Mouse (Mus musculus): ENCODE results near the gene 0610030E20Rik.
A peak's percentile ranks its signal among the peaks of the same experiment; 100 is the strongest.

0610030E20Rik gene

GRCm38 (mm10) chr6:72389471-72389940 lies 42.4 kb downstream of the 0610030E20Rik start:
- no peak for DNase-seq (ENCODE audit: extremely low read depth, insufficient read length, low spot score)

DNA sequence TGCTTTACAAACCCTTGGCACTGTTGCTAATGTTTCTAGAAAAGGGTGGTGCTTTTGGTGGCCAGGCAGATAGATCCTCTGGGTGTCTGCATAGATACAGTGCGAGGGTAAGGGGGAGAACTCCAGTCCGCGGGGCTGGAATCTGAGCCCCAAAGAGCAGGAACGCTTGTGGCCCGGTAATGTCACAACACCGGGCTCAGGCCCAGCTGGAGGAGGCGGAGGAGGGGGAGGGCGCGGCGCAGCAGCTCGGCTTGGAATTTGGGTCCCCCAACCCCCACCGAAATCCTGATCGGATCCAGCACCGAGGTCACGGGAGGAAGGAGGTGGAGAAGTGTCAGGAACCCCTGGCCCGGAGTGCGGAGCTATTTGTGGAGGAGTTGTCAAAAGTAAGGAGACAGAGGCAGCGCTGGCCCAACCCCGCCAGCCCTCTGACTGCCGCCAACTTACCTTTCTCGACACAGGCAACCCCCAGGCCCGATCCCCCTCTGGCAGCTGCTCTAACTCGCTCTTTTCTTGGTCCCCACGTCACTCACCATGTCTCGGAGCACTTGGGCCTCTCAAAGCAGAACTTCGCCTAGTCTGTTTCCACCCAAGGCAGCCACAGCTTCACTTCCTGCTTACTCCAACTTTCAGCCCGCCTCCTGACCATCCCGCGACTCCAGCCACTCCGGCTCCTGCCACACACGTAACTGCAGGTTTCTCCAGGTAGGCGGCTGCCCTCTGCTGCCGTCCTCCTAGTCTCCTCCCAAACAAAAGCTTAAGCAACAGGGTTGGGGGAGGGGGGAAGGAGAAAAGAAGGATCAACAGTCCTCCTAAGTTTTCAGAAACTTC lies 43.0 kb downstream of the 0610030E20Rik start, which contains the start of gene Vamp8:
TSS of gene Vamp8 (minus strand) at position 763 of the 831 bp plus-strand sequence.
- DNase-seq (ENCODE audit: extremely low read depth, insufficient read length, low spot score): peak; percentile 79

DNA sequence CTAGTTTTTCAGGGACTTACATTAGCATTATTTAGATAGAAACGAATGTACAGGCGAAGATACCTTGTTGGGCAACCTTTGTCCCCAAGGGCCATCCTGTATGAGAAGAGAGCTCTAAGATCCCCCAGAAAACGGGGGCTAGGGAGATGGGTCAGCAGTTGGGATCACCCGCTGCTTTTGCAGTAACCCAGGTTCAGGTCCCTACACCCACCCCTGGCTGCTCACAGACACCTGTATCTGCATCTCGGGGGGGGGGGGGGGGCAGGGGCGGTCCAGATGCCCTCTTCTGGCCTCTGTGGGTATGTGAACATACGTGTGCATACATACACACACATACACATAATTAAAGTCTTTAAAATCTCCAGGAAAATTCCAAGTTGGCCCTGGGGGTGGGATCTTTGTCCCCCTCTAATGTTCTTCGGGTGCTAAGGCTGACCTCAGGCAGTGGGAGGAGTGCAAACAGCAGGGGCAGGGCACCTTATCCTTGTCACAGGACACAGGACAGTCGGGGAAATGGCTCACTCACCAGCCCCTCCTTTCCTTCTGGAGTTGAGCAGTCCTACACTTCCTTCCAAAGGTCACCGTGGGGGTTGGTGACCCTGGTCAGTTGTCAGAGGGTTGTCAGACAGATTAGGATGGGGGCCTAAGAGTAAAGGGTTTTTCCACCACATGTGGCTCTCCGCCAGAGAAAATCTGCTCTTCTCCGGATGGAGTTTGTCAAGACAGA lies 43.8 kb downstream of the 0610030E20Rik start:
- DNase-seq (ENCODE audit: extremely low read depth, insufficient read length, low spot score): no peak

DNA sequence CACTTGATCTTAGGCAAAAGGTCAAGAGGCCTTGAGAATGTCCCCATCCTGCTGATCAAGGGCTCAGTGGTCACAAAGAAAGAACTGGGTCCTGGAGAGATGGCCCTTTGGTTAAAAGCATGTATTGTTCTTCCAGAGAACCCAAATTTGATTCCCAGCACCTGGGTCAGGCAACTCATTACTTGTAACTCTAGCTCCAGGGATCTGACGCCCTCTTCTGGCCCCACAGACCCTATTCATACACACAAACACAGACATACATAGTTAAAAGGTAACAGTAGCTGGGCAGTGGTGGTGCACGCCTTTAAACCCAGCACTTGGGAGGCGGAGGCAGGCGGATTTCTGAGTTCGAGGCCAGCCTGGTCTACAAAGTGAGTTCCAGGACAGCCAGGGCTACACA lies 45.2 kb downstream of the 0610030E20Rik start:
- DNase-seq (ENCODE audit: extremely low read depth, insufficient read length, low spot score): no peak

- DNase-seq (ENCODE audit: extremely low read depth, insufficient read length, low spot score): no peak
Measured at GRCm38 (mm10) chr6:72396837-72397251, 49.7 kb downstream of the 0610030E20Rik start.

DNA sequence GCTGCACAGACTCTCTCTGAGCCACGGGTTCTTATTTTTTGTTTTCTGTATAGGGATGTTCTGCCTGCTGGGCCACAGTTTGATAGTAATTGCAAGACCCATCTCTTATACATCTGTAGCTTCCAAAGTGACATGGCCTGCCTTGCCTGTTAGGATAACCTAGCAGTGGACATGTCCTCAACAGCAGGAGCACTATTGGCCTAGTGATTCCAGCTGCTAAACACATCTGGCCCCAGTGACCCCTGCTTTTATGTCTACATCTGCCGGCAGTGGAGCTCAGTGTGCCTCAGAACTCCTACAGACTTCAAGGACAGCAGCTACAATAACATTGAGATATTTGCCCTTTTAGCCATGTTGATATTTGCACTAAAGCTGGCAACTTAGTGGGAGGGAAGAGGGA lies 52.9 kb downstream of the 0610030E20Rik start:
- no peak for DNase-seq (ENCODE audit: extremely low read depth, insufficient read length, low spot score)

GRCm38 (mm10) chr6:72401875-72402274 lies 54.8 kb downstream of the 0610030E20Rik start:
- DNase-seq (ENCODE audit: extremely low read depth, insufficient read length, low spot score): peak; percentile 32
